Mouse (Mus musculus): ENCODE measurements around the gene Hoxa5.

DNA sequence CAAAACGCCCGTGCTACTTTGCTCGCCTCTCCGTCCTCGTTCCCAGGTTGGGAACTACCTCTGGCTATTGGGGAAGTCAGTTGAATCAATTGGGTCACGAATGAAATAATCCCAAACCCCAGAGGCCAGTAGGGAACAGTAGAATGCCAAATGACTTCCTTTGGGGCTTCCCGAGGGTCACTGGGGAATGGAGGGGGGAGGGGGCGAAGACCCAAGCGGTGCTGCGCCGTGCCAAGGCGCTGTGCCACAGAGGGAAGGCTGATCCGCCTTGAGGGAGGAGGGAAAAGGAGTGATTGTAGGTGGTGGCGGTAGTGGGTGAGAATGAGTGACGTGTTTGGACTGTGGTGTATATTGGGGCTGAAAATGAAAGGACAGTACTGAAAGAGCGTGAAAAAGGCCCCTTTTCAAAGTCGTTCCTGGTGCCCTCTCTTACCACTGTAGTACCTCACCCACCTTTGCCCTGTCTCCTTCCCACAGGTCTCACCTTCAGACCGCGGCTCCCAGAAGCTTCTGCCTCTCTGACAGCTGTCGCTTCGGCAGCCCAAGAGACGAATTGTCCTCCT, 8.2 kb upstream of the Hoxa5 start:
- TF ChIP-seq CTCF (IDR thresholded peaks at IDR 0.05; ENCODE audit: extremely low read depth, insufficient read depth, insufficient read length, insufficient replicate concordance): no peak
- TF ChIP-seq POLR2A (IDR thresholded peaks at IDR 0.05; ENCODE audit: low read depth, low read length): no peak
